Mouse (Mus musculus) midbrain, embryonic 11.5 days (tissue): ENCODE results near the gene Ace. TPM values are rescaled to one million over a fixed set of nuclear protein-coding genes. Genes with fewer than 3 reads are reported as not detected.

ENCODE experiments used
- polyA plus RNA-seq: library from polyadenylated mRNA; unstranded; fragments of >200 nt; fragmentation: Nextera tagmentation; extraction: Ambion mirVana; gene quantifications from 2 replicates; pipeline ENCODE4 v1.2.1, GENCODE M21; 2014

Ace gene
- polyA plus RNA-seq, 1 experiment from 2014 or later = 0.89 TPM

Other genes with a start within 250 kb of the Ace start
- 10.1 and 11.6 TPM in 2 replicates for gene Cyb561, start 14.6 kb upstream of the Ace start, polyA plus RNA-seq
- not detected in 2 replicates for gene Ace3, start 26.7 kb downstream of the Ace start, polyA plus RNA-seq
- 0.21 and 0.29 TPM in 2 replicates for gene Kcnh6, start 40.2 kb downstream of the Ace start, polyA plus RNA-seq
- 72.7 and 76.1 TPM in 2 replicates for gene Dcaf7, start 68.9 kb downstream of the Ace start, polyA plus RNA-seq
- gene Taco1, start 98.1 kb downstream of the Ace start, polyA plus RNA-seq = 10.5 and 11.1 TPM in 2 replicates
- gene Map3k3, start 116.7 kb downstream of the Ace start, polyA plus RNA-seq = 14.9 and 16.8 TPM in 2 replicates
- not detected in 2 replicates for gene Gm10840, start 192.9 kb downstream of the Ace start, polyA plus RNA-seq
- 301 and 308 TPM in 2 replicates for gene Limd2, start 192.9 kb downstream of the Ace start, polyA plus RNA-seq
- 38.4 and 40.5 TPM in 2 replicates for gene Strada, start 234.2 kb downstream of the Ace start, polyA plus RNA-seq
- gene Ccdc47, start 248.4 kb downstream of the Ace start, polyA plus RNA-seq = 74.1 and 76.4 TPM in 2 replicates
- gene Ddx42, start 249.0 kb downstream of the Ace start, polyA plus RNA-seq = 105 and 110 TPM in 2 replicates